Mouse (Mus musculus) kidney, postnatal 4 days (tissue): Measurements from ENCODE around the gene Nus1.

Experiments used
- DNase-seq, 2 experiments: peaks; one replicate each; pipeline ENCODE4 v3.0.0; 2021; ENCODE audit warnings: mixed read lengths in 2 of 2

Nus1 gene

GRCm38 (mm10) chr10:52417299-52417997 is at the start of gene Nus1:
Gene Nus1, plus strand, starts transcription at chr10:52417547.
- peak; percentile 97 to 98 for DNase-seq

GRCm38 (mm10) chr10:52368376-52368775 is 49.0 kb upstream of the Nus1 start:
- no peak for DNase-seq

GRCm38 (mm10) chr10:52373834-52374233 is 43.5 kb upstream of the Nus1 start:
- DNase-seq: no peak

- DNase-seq: no peak
Measured at GRCm38 (mm10) chr10:52374651-52375050, 42.7 kb upstream of the Nus1 start.

GRCm38 (mm10) chr10:52376422-52376821 is 40.9 kb upstream of the Nus1 start:
- no peak for DNase-seq

- DNase-seq: no peak
Measured at GRCm38 (mm10) chr10:52377813-52378212, 39.5 kb upstream of the Nus1 start.

GRCm38 (mm10) chr10:52381321-52381801 is 36.0 kb upstream of the Nus1 start:
- DNase-seq: no peak

- peak; percentile 98 to 99 for DNase-seq
Measured at GRCm38 (mm10) chr10:52381845-52382591, 35.3 kb upstream of the Nus1 start, which contains the start of gene Gopc. Gene Gopc, minus strand, starts transcription at chr10:52382124.

GRCm38 (mm10) chr10:52383022-52383421 is 34.3 kb upstream of the Nus1 start:
- DNase-seq: no peak

GRCm38 (mm10) chr10:52383522-52383921 is 33.8 kb upstream of the Nus1 start:
- no peak for DNase-seq

GRCm38 (mm10) chr10:52384823-52385610 is 32.3 kb upstream of the Nus1 start:
- peak; percentile 65 to 71 for DNase-seq

GRCm38 (mm10) chr10:52387192-52387591 is 30.2 kb upstream of the Nus1 start:
- no peak for DNase-seq

GRCm38 (mm10) chr10:52388922-52389430 is 28.4 kb upstream of the Nus1 start, which contains the start of gene Nepn:
Gene Nepn, plus strand, starts transcription at chr10:52388972.
- no peak for DNase-seq

GRCm38 (mm10) chr10:52389438-52389837 is 27.9 kb upstream of the Nus1 start:
- no peak for DNase-seq

GRCm38 (mm10) chr10:52391208-52391607 is 26.1 kb upstream of the Nus1 start:
- no peak for DNase-seq

GRCm38 (mm10) chr10:52396647-52397046 is 20.7 kb upstream of the Nus1 start:
- no peak for DNase-seq

GRCm38 (mm10) chr10:52398715-52399114 is 18.6 kb upstream of the Nus1 start:
- DNase-seq: no peak

- DNase-seq: no peak
Measured at GRCm38 (mm10) chr10:52399722-52400121, 17.6 kb upstream of the Nus1 start.

- no peak for DNase-seq
Measured at GRCm38 (mm10) chr10:52405160-52405559, 12.2 kb upstream of the Nus1 start.

- no peak for DNase-seq
Measured at GRCm38 (mm10) chr10:52407526-52407925, 9.8 kb upstream of the Nus1 start.

- no peak for DNase-seq
Measured at GRCm38 (mm10) chr10:52415020-52415419, 2.3 kb upstream of the Nus1 start.

GRCm38 (mm10) chr10:52416458-52416857 is 889 bp upstream of the Nus1 start:
- DNase-seq: no peak
